Mouse (Mus musculus) G1E-ER4 (cell line): ENCODE measurements around the gene Ankrd53. TPM values are rescaled to one million over a fixed set of nuclear protein-coding genes. Genes with fewer than 3 reads are reported as not detected.

Experiments
- GATA1 ChIP-seq: IDR thresholded peaks from one replicate; pipeline ENCODE4 v1.8.0; 2012; ENCODE audit warnings: low read length, inconsistent platforms
- polyA plus RNA-seq: library from polyadenylated mRNA; stranded (reverse); fragments of >175 nt; gene quantifications from 2 replicates; pipeline ENCODE4 v1.2.3, GENCODE M21; 2012

Gene Ankrd53
- polyA plus RNA-seq, 1 experiment = not detected

DNA sequence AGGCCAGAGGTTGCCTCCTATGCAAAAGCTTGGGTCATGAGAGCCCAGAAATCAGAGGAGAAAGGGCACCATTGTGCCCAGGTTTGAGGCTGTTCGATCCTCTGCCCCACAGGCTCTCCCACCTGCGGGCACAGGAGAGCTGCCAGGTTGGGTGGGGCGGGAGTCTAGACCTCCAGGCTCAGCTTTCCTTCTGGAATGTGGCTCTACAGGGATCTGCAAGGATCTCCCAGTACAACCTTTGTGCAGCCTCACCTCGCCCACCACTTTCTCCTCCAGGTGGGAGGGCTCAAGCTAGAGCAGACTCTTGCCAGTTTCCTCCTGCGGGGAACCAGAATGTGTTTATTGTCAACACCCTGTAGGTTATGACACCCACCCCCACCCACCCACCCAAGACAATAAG, 17.9 kb upstream of the Ankrd53 start:
- TF ChIP-seq GATA1 = no peak

DNA sequence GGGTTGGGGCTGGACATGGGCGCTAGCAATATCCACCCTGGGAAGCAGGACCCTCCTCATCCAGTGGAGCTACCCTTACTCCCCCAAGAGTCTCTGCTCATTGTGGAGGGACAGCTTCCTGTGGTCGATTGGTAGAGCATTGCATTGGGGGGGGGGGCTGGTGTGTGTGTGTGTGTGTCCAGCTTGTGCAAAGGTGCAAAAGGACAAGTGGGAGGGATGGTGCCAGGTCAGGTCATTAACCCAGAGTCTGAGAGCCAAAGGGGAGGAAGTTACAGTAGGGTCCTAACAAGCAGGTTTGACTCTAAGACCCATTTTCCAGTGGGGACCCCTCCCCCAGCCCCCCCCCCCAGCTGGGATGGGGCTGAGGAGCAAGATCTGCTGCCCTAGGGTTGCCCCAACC, 17.0 kb upstream of the Ankrd53 start:
- no peak for TF ChIP-seq GATA1

DNA sequence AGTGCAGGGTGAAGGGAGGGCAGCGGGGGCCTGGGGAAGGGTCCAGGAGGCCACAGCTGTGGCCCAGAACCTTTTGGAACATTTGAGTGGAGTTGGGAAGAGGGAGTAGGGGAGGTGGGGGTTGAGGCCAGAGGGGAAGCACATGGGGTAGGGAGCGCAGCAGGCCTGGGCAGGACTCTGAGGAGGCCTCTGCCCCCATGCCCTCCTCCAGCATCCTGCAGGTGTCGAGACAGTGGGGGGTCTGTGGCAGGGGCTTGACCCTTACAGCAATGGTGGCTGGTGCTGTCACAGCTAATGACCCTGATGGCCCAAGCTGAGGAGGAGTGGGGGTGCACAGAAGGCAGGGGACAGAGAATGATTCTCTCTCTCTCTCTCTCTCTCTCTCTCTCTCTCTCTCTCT, 13.2 kb upstream of the Ankrd53 start:
- TF ChIP-seq GATA1 = no peak

DNA sequence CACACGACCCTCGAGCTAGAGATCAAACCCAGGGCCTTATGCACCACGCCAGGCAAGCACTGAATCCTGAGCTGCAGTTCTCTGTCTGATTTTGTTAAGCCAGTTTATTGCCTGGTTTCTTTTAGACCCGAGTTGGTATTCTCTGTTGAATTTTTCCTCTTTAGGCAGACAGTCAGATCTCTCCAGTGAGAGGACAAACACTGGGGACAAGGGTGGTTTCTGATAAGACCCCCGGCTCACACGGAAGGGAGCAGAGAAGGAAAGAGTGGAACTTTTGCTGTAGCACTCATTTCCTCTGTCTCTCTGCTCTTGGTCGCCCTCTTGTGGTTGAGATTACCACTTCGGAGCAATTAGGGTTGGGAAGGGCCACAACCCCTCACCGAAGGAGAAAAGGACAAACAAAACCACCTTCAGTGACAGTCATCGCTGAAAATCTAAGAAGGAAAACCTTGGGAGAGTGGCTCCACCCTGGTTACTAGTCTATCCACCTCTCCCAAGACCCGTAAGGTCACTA, 12.2 kb upstream of the Ankrd53 start:
- TF ChIP-seq GATA1 = no peak

DNA sequence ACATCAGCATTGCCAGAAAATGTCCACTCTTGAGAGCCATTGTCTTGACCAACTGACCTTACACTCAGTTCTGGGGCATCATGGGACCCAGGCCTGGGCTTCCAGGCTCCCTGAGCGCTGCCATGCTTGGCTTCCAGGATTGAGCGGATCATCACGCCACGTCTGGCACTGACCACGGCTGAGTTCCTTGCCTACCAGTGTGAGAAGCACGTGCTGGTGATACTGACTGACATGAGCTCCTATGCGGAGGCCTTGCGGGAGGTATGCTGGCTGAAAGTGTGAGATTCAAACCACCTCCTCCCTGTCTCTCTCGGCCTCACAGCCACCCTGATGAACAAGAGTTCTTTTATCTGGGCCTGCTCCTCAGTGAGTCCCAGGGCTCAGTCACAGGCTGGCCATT, 6.4 kb upstream of the Ankrd53 start:
- TF ChIP-seq GATA1 = no peak

DNA sequence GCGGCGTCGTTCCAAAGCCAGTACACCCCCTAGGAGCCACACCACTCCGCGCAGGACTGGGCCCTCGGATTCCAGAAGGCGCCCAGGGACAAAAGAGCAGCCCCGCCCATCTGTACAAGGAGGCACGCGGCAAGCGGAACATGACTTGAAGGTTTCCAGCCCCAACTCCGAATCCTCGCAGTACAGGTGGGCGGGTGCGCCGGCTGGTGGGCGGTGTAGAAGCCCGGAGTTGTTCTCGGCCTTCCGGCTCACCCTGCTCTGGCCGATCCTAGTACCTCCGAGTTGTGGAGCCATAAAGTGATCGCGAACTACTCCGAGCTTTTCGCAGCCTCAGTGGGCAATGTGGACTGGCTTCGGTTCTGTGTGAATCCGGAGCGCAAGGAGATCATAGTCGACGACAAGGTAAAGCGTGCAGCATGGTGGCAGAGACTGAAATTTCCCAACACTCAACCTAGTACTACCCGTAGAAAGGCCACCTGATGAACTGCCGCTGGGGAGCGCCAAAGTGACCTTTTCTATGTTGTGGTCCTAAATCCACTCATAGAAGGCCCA, 512 bp downstream of the Ankrd53 start:
- no peak for TF ChIP-seq GATA1

DNA sequence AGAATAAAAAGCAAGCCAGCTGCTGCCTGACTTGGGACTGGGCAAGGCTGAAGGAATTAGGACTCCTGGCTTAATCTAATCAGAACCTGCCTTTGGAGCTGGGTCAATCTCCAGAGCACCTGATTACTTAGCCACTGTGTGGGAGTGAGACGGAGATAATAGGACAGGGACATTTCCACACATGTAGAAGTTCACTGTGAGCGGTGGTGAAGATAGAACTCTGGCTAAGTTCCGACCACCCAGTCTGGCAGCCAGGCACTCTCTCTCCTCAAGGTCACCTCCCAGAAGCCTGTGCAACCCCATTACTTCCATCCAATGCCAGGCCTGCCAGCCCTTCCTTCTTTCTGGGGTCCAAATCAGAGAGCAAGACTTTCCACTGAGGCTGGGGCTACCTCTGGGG, 4.5 kb downstream of the Ankrd53 start:
- TF ChIP-seq GATA1 = no peak

DNA sequence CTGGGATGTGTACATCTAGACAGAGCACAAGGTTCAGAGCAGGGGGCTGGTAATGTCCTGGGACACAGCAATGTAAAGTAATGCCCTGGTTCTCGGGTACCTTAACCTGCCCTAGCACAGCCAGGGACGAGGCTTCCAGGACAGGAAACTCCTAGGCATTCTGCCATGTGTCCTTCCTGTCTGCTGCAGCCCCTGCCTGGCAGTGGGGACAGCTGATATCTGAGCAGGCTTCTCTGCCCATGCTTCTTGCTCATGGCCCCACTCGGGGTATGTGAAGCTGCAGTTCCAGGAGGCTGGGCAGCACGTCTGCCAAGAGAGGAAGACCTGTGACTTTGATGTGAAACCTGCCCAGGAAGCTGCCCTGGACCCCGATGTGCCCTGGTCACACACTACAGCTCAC, 6.0 kb downstream of the Ankrd53 start:
- no peak for TF ChIP-seq GATA1

DNA sequence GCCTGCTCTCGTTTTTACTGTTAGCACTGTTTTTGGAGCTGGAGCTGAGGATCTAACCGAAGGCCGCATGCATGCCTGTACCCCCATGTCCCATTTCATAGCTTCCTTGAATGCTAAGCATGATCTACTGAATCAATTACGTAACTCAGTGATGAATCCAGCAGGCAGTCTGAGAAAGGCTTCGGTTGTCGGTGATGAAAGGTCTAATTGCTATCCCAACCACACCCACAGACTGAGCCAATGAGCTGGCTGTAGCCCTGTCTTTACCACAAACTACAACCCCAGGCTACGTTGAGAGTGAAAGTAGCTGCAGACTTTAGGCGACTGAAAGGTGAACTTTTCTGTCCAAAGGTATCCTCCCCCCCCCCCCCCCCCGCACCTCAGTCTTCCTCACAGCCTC, 11.7 kb downstream of the Ankrd53 start:
- no peak for TF ChIP-seq GATA1

DNA sequence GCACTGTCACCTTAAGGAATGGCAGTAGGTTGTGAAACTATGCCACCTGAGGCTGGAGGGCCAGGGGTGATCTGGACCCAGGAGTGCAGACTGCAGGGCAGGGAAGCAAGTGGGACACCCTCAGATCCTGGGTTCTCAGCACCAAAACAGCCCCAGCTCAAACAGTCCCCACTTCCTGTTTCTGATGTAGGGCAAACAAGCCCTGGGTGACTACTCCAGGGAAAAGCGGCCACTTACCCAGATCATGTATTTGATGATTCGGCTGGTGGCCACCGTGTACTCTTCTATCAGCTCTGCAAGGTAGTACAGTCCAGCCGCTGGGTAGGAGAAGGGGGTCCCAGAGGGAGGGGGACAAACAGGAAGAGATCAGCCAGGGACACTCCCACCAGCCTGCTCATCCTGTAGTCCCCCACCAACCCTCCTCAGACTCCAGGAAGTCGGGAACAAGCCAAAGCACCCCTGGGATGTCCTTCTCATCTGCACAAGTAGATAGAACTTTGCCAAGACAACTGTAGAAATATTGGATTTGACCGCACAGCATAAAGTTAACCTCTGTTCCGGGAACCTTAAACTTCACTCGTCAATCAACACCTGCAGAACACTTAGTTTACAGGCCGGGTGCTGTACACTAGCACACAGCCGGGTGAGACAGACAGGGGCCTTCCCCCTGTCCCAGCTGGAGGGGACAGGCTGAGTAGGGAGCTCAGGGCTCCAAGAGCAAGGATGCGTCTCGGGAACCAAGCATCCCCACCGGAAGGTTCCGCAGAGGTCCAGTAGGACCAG, 12.5 kb downstream of the Ankrd53 start:
- TF ChIP-seq GATA1 = no peak

DNA sequence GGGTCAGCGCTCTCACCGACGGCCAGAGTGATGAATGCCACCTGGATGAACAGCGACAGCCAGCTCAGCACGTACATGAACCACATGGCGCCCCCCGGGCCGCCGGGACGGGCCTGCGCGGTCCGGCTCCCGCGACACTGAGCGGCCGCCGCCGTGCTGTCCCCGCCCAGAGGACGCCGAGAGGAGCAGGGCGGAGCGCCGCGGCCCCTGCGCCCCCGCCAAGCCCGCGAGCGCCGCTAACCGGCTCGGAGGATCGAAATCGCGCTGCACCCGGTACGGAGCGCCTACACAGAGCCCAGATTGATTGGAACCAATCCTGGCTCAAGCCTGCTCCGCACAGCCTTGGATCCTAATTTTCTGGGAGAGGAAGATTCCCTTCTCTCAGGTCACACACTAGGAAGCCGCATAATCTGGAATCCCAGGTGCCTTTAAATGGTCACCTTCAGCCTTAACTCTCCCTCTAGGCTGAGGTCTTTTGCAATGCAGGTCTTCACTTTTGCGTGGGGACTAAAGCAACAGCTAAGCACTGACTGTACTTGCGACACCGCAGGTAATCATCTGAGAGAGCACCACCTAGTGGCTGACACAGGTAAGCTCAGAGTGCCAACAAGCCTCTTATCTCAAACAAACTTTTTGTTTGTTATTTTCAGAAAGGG, 13.3 kb downstream of the Ankrd53 start, which contains the start of gene Tex261:
Gene Tex261 (minus strand): TSS at position 176 of the 656 bp plus-strand sequence.
- TF ChIP-seq GATA1 = no peak

DNA sequence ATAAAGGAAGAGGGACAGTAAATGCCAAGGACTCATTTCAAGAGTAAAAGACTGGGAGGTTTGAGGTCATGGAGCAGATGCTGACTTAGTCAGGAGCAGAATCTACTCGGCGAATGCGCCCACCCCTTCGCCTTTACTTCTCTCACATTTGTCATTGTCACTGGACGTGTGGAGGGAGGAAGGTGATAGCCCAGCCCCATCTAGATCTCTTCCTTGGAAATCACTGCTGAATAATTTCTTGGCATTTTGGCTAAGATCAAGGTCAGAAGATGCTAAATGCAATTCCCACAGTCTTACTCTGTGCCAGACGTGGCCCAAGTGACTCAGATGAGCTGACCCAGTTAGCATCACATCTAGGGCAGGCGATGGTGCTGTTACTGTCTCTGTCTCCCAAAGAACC, 15.9 kb downstream of the Ankrd53 start:
- no peak for TF ChIP-seq GATA1

DNA sequence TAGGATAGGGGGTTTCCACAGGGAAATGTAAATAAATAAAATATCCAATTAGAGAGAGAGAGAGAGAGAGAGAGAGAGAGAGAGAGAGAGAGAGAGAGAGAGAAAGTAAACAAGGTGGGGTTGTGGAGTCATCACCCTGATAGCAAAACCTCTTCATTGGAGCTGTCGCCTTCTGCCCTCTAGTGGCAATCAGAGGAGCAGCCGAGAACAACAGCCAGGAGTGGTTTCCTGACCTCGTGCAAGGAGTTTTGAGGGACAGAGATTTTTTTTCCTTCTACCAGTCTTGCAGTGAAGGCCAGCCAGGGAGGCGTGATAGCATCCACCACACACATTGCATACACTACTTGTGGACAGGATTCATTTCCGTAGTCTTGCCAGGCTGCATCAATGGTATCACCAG, 16.6 kb downstream of the Ankrd53 start:
- no peak for TF ChIP-seq GATA1

DNA sequence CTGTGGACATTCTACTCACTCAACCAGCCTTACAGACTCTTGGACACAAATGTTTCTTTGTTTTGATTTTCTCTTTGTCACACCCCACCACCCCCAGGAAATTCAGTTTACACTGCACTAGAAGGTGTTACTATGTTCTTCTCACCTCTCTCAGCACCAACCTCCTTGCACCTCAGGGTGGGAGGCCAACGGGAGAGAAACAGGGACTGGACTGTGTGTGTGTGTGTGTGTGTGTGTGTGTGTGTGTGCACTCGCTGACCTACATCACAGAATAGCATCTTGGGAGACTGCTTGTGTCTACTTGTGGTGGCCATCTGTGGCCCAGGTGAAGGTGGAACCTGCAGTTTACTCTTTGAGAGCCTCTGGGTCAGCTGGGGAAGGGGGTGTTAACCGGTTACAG, 24.0 kb downstream of the Ankrd53 start:
- no peak for TF ChIP-seq GATA1

DNA sequence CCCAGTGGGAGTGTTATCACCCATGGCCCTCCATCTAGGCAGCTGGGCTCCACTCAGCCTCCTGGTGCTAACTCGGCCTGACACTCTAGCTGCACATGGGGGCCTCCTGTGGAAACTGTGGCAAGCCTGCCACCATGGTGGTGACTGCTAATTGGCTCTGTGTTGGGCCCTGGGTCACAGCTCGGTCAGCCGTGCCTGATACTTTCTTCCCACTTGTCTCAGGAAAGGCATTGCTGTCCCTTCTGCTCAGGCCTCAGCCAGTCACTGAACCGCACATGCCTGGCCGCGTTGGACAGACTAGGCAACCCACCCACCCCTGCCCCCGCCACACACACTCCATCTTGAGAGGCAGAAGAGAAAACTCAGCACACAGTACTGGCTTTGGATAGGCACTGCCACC, 26.1 kb downstream of the Ankrd53 start:
- no peak for TF ChIP-seq GATA1

DNA sequence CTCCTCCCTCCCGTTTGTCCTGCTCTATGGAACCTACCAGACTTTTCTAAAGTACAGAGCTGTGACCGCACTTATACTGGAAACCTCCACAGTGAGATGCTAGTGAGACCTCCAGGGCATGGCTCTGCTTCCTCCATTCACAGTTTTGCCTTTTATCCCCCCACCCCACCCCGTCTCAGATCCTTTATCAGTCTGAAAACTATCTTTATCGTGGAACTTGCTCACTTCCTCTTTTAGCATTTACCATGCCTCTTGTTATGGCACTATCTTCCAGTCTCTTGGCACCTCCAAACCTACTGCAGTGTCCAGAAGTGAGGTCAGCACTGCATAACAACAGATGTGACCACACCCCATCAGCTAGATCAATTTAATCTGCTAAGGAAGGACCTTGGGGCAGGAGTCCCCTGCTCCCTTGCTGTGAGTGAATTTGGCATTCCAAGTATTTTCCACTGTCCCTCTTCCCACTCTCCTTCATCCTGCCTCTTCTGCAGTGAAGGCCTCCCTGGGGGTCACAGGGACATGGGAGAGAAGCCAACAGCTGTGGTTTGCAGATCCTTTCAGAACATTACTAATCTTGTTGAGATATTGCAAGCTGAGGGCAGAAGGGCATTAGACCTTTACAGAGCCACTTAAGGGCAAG, 28.9 kb downstream of the Ankrd53 start:
- TF ChIP-seq GATA1 = peak; percentile 46
